Mouse (Mus musculus) E14TG2a.4 (cell line): Measurements from ENCODE around the gene Vegfa.

Source experiments
- CTCF ChIP-seq: conservative IDR thresholded peaks from 2 replicates; pipeline ENCODE4 v1.5.1; 2014; ENCODE audit warnings: low read length
- NANOG ChIP-seq: IDR thresholded peaks from 2 replicates; pipeline ENCODE4 v1.6.1; 2014; ENCODE audit warnings: borderline replicate concordance, low read length, mixed read lengths

GRCm38 (mm10) chr17:46032257-46032991 is at the start of gene Vegfa:
- TF ChIP-seq CTCF (peak; percentile 77), NANOG (no peak)
